Mouse (Mus musculus) ES-E14 (cell line): Measurements from ENCODE around the gene Npepps. TPM values are rescaled to one million over a fixed set of nuclear protein-coding genes. Genes with fewer than 3 reads are reported as not detected.

Experiments used
- DNase-seq: peaks from one replicate; pipeline ENCODE4 v3.0.0-alpha.2; 2013; ENCODE audit warnings: low read depth, low spot score
- H3K27ac ChIP-seq: 2 replicates; pipeline ENCODE4 v1.5.1; 2012; ENCODE audit warnings: low read depth, mild to moderate bottlenecking, low read length, moderate library complexity, mixed read lengths; ENCODE audit not compliant: poor library complexity, insufficient read depth, severe bottlenecking
- H3K36me3 ChIP-seq: 2 replicates; pipeline ENCODE4 v1.6.1; 2012; ENCODE audit warnings: mild to moderate bottlenecking, low read length, moderate library complexity, mixed read lengths; ENCODE audit not compliant: control insufficient read depth, poor library complexity, insufficient read depth, severe bottlenecking
- H3K4me1 ChIP-seq, 2 experiments: fragments of 150-350 bp in 1 of 2; sonication (generic) in 1 of 2; 2 replicates each; pipeline ENCODE4 v1.6.1; 2012; ENCODE audit warnings: low read length in 2 of 2, mild to moderate bottlenecking in 1 of 2, mixed read lengths in 1 of 2; ENCODE audit not compliant: control insufficient read depth in 2 of 2, insufficient read depth in 2 of 2, poor library complexity in 1 of 2
- H3K4me3 ChIP-seq, 2 experiments: fragments of 150-350 bp in 1 of 2; sonication (generic) in 1 of 2; 2 replicates each; pipeline ENCODE4 v1.5.1; 2012; ENCODE audit warnings: low read length in 2 of 2, low read depth in 1 of 2, mild to moderate bottlenecking in 1 of 2, mixed read lengths in 1 of 2; ENCODE audit not compliant: insufficient read depth in 1 of 2, poor library complexity in 1 of 2, severe bottlenecking in 1 of 2
- H3K9ac ChIP-seq: 2 replicates; pipeline ENCODE4 v1.6.1; 2012; ENCODE audit warnings: low read depth, mild to moderate bottlenecking, low read length, mixed read lengths; ENCODE audit not compliant: poor library complexity, insufficient read depth, severe bottlenecking
- H3K9me3 ChIP-seq: fragments of 150-350 bp; sonication (generic); 2 replicates; pipeline ENCODE4 v1.6.1; 2012; ENCODE audit warnings: low read depth, mild to moderate bottlenecking, low read length; ENCODE audit not compliant: control insufficient read depth, insufficient read depth
- CHD2 ChIP-seq: IDR thresholded peaks from 2 replicates; pipeline ENCODE4 v1.6.1; 2014; ENCODE audit warnings: mild to moderate bottlenecking, low read depth, low read length, inconsistent platforms
- HCFC1 ChIP-seq: IDR thresholded peaks from 2 replicates; pipeline ENCODE4 v1.6.1; 2012; ENCODE audit warnings: low read length, inconsistent platforms, borderline replicate concordance; ENCODE audit not compliant: insufficient read depth
- MAFK ChIP-seq: IDR thresholded peaks from 2 replicates; pipeline ENCODE4 v1.6.1; 2014; ENCODE audit warnings: mild to moderate bottlenecking, low read depth, low read length, inconsistent platforms; ENCODE audit not compliant: insufficient read depth
- ZC3H11A ChIP-seq: IDR thresholded peaks from 2 replicates; pipeline ENCODE4 v1.6.1; 2012; ENCODE audit warnings: low read depth, mild to moderate bottlenecking, inconsistent platforms, low read length, borderline replicate concordance
- ZNF384 ChIP-seq: IDR thresholded peaks from 2 replicates; pipeline ENCODE4 v1.6.1; 2012; ENCODE audit warnings: low read depth, low read length, inconsistent platforms
- in situ Hi-C, 2 experiments: fragments of 600-800 bp; cut with MboI; formaldehyde crosslinking; loops; one replicate each; pipeline ENCODE4 v1.15.1; 2025; ENCODE audit warnings: low sequenced_read_pairs in 2 of 2, inconsistent platforms in 1 of 2; ENCODE audit not compliant: unreplicated experiment in 2 of 2
- total RNA-seq: library from RNA; depleted of rRNA; stranded (reverse); fragments of 300-350 nt; gene quantifications from 2 replicates; pipeline ENCODE4 v1.2.3, GENCODE M21; 2012

Gene Npepps
- total RNA-seq, 1 experiment, result 86.1 TPM

DNA sequence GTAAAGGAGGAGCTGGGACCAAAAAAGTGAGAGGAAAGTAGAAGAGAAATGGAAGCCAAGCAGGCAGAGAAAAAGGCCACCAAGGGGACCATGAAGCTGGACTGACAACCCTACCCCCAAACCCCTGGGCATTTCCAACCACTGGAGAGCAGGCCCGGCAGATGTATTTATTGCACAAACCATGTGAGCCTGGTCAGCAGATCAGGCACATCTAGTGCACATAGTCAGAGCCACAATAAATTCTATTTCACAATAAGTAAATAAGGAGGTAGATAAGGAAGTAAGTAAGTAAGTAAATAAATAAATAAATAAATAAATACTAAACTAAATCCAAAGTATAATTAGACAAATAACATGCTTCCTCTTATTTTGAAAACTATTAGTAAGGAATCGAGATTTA, 51.0 kb downstream of the Npepps start:
- in situ Hi-C loops, result no loop called here
- peaks cover 20% of the 10 kb centered on the region for H3K36me3 ChIP-seq

GRCm38 (mm10) chr11:97228985-97229384, 51.5 kb downstream of the Npepps start:
- peaks cover 19% of the 10 kb centered on the region for H3K36me3 ChIP-seq

More for the DNA sequence above, 51.0 kb downstream of the Npepps start:
- TF ChIP-seq HCFC1 (no peak), CHD2 (no peak), ZNF384 (no peak), ZC3H11A (no peak), MAFK (no peak)
- H3K9me3 ChIP-seq, result no peaks in the 10 kb centered on the region
- H3K27ac ChIP-seq, result no peak overlapping the region
- no peak for DNase-seq
- no peaks in the 10 kb centered on the region; a peak in 1 of 4 replicates for H3K4me1 ChIP-seq
- H3K9ac ChIP-seq, result no peak overlapping the region
- no peak overlapping the region for H3K4me3 ChIP-seq

DNA sequence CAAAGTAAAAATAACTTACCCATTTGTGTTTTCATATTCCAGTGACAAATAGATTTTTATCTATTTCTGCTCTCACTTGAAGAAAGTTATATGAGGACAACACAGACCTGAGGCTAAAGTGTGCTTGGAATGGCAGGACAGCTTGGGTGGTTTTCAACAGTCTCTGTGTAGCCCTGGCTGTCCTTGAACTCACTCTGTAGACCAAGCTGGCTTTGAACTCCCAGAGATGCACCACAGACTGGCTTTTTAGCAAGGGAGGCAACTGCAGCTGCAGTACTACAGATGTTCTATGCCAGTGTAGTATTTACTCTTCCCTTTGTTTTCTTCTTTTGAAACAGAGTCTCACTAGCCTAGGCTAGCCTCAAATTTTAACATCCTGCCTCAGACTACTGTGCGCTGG, 54.3 kb downstream of the Npepps start:
- Histone ChIP-seq H3K9ac (no peak overlapping the region), H3K4me3 (no peak overlapping the region), H3K36me3 (peaks cover 21% of the 10 kb centered on the region), H3K9me3 (no peaks in the 10 kb centered on the region), H3K27ac (no peak overlapping the region), H3K4me1 (peaks cover 0 to 11% of the 10 kb centered on the region in 2 experiments; a peak in 2 of 4 replicates)
- no peak for TF ChIP-seq ZC3H11A
- no peak for TF ChIP-seq CHD2
- no peak for TF ChIP-seq ZNF384
- no peak for TF ChIP-seq HCFC1
- no peak for TF ChIP-seq MAFK
- no peak for DNase-seq
- in situ Hi-C loops, result no loop called here

More at GRCm38 (mm10) chr11:97228985-97229384, 51.5 kb downstream of the Npepps start:
- in situ Hi-C loops, result no loop called here
- no peak for TF ChIP-seq HCFC1
- TF ChIP-seq ZC3H11A, result no peak
- no peak for TF ChIP-seq CHD2
- TF ChIP-seq MAFK, result no peak
- no peak for TF ChIP-seq ZNF384
- no peak overlapping the region for H3K4me3 ChIP-seq
- peaks cover 0 to 3% of the 10 kb centered on the region in 2 experiments; a peak in 1 of 4 replicates for H3K4me1 ChIP-seq
- H3K9ac ChIP-seq, result no peak overlapping the region
- DNase-seq, result no peak
- no peak overlapping the region for H3K27ac ChIP-seq
- no peaks in the 10 kb centered on the region for H3K9me3 ChIP-seq

- TF ChIP-seq MAFK, result no peak
- peaks cover 23% of the 10 kb centered on the region for H3K36me3 ChIP-seq
- DNase-seq, result peak; percentile 55
- in situ Hi-C loops, result no loop called here
- no peak overlapping the region; the same call in 1 of the 2 replicates for H3K27ac ChIP-seq
- no peak overlapping the region for H3K9ac ChIP-seq
- H3K4me1 ChIP-seq, result peaks cover 0 to 11% of the 10 kb centered on the region in 2 experiments; a peak in 2 of 4 replicates
- H3K4me3 ChIP-seq, result no peak overlapping the region
- H3K9me3 ChIP-seq, result no peaks in the 10 kb centered on the region
Measured at GRCm38 (mm10) chr11:97223485-97223884, 57.0 kb downstream of the Npepps start.

DNA sequence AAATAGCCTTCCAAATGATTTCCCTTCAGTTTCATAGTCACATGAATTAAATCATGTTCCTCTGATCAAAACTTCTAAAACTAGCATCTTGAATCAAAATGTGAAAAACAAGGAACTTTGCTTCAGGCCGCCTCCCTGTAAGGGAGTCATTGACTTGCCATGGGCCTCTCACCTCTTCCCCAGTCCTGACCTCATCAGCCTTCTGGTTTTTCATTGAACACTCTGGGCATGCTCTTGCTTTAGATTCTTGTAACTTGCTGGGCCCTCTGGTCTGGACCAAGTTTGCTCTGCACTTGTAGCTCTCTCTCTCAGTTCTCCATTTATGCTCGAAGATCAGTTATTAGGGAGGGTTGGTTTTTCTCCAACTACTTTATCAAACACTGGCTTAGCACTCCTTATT, 58.8 kb downstream of the Npepps start:
- H3K9ac ChIP-seq, result no peak overlapping the region
- peaks cover 33% of the 10 kb centered on the region for H3K36me3 ChIP-seq
- no peaks in the 10 kb centered on the region for H3K9me3 ChIP-seq
- TF ChIP-seq CHD2, result no peak
- TF ChIP-seq MAFK, result no peak
- no peak for TF ChIP-seq HCFC1
- TF ChIP-seq ZNF384, result no peak
- no peak for TF ChIP-seq ZC3H11A
- H3K27ac ChIP-seq, result no peak overlapping the region
- peaks cover 0 to 11% of the 10 kb centered on the region in 2 experiments; a peak in 2 of 4 replicates for H3K4me1 ChIP-seq
- H3K4me3 ChIP-seq, result no peak overlapping the region
- in situ Hi-C loops, result no loop called here
- DNase-seq, result no peak
